In genomic region chr19:55767579-55767978, GRCm38 (mm10) we compare ENCODE assay signal across 16 mouse cellular contexts. TPM values are rescaled to one million over a fixed set of nuclear protein-coding genes. Genes with fewer than 3 reads are reported as not detected.
DNase-seq lines count a peak whose midpoint lies in the region; ATAC-seq lines count a peak whose summit lies in the region.
"Had no signal": no experiment of that assay in that cellular context is flagged by ENCODE, and none has a peak within 500 bp of the region (broad histone marks: within the 10 kb centered on the region; RNA-seq: fewer than 3 reads in every experiment).

No protein-coding gene starts in this region.

- no peaks in the 10 kb centered on the region for H3K27me3 ChIP-seq in heart, embryonic 13.5 days (replicated peaks)
- H3K27me3 ChIP-seq in embryonic facial prominence, embryonic 15.5 days, result no peaks in the 10 kb centered on the region
- H3K27me3 ChIP-seq in limb, embryonic 12.5 days, result no peaks in the 10 kb centered on the region

- H3K36me3 ChIP-seq in heart, embryonic 13.5 days, result peaks cover 5% of the 10 kb centered on the region
- H3K36me3 ChIP-seq in embryonic facial prominence, embryonic 15.5 days, result 0 out of 2 replicates have a peak, but pooled peaks cover 2% of the 10 kb centered on the region
- H3K36me3 ChIP-seq in limb, embryonic 12.5 days, result peaks cover 33% of the 10 kb centered on the region

- intact Hi-C loops in heart, postnatal 25 days (cut with DNase I), result no loop called here

- no peaks in the 10 kb centered on the region for H3K9me3 ChIP-seq in heart, embryonic 13.5 days
- no peaks in the 10 kb centered on the region for H3K9me3 ChIP-seq in embryonic facial prominence, embryonic 15.5 days (replicated peaks)
- 0 out of 2 replicates have a peak, but pooled peaks cover 3% of the 10 kb centered on the region for H3K9me3 ChIP-seq in limb, embryonic 12.5 days

- H3K4me1 ChIP-seq in heart, embryonic 13.5 days, result peaks cover 68% of the 10 kb centered on the region
- H3K4me1 ChIP-seq in embryonic facial prominence, embryonic 15.5 days, result peaks cover 34% of the 10 kb centered on the region
- H3K4me1 ChIP-seq in limb, embryonic 12.5 days (replicated peaks), result peaks cover 76% of the 10 kb centered on the region

- 0 out of 2 replicates have a peak overlapping the region, but pooled peaks have one; percentile 38 for H3K9ac ChIP-seq in heart, embryonic 13.5 days
- H3K9ac ChIP-seq in embryonic facial prominence, embryonic 15.5 days, result no peak overlapping the region
- no peak overlapping the region for H3K9ac ChIP-seq in limb, embryonic 12.5 days (replicated peaks)

- no peak overlapping the region; the same call in 1 of the 2 replicates for H3K27ac ChIP-seq in heart, embryonic 13.5 days (replicated peaks)
- H3K27ac ChIP-seq in embryonic facial prominence, embryonic 15.5 days (replicated peaks), result peak overlapping the region; percentile 55
- peak overlapping the region; percentile 41; the same call in 1 of the 2 replicates for H3K27ac ChIP-seq in limb, embryonic 12.5 days

- peak overlapping the region; percentile 43; the same call in 1 of the 2 replicates for H3K4me2 ChIP-seq in heart, embryonic 13.5 days
- H3K4me2 ChIP-seq in embryonic facial prominence, embryonic 15.5 days (replicated peaks), result 0 out of 2 replicates have a peak overlapping the region, but pooled peaks have one; percentile 12
- H3K4me2 ChIP-seq in limb, embryonic 12.5 days, result no peak overlapping the region
- H3K4me2 ChIP-seq: liver, embryonic 11.5 days; lung, embryonic 14.5 days; midbrain, embryonic 11.5 days had no signal

- no peak for DNase-seq in heart, postnatal 25 days (ENCODE audit: low spot score)
- peak; percentile 42 for DNase-seq in 3T3-L1 (ENCODE audit: low read depth, low spot score)
- DNase-seq in cerebellum, adult 18-20 months, result no peak
- DNase-seq: cerebellum, adult 9-10 months; kidney, postnatal 4 days; lung, embryonic 14.5 days; lung, postnatal 4 days; right cerebral cortex, postnatal 4 days; thymus, adult 18-20 months had no signal

- ATAC-seq in heart, embryonic 13.5 days (ENCODE audit: extremely low read depth, insufficient number of reproducible peaks, low FRiP score, low TSS enrichment), result no peak
- ATAC-seq in embryonic facial prominence, embryonic 15.5 days (ENCODE audit: insufficient number of reproducible peaks, low FRiP score, low TSS enrichment, low read depth), result no peak
- ATAC-seq in limb, embryonic 12.5 days (ENCODE audit: insufficient number of reproducible peaks, insufficient read depth, low FRiP score, low TSS enrichment, low read depth), result no peak
- ATAC-seq in inflammation-experienced regulatory T-cells, adult 6 months, result no peak
- ATAC-seq: forebrain, embryonic 14.5 days had no signal

- H3K4me3 ChIP-seq in heart, embryonic 13.5 days, result no peak overlapping the region
- H3K4me3 ChIP-seq in embryonic facial prominence, embryonic 15.5 days (replicated peaks), result no peak overlapping the region
- no peak overlapping the region for H3K4me3 ChIP-seq in limb, embryonic 12.5 days (replicated peaks)

- WGBS in heart, embryonic 13.5 days, result 17% methylated on average over 2 of the region's 2 CpGs
- WGBS in embryonic facial prominence, embryonic 15.5 days, result 38% methylated on average over 2 of the region's 2 CpGs
- 18% methylated on average over 2 of the region's 2 CpGs for WGBS in limb, embryonic 12.5 days

RNA-seq across cellular contexts. Expression of gene Tcf7l2, which starts 26.0 kb away (rescaled TPM):
- polyA plus RNA-seq in heart, embryonic 13.5 days (2015; fragmentation: Nextera tagmentation; extraction: Ambion mirVana), result 42.6 and 43.8 TPM in 2 replicates
- total RNA-seq in heart, postnatal 25 days (2021), result 10 to 100 TPM; 14.6 to 14.7 TPM
- 101 and 108 TPM in 2 replicates for polyA plus RNA-seq in embryonic facial prominence, embryonic 15.5 days (2015; fragmentation: Nextera tagmentation; extraction: Ambion mirVana)
- 189 and 195 TPM in 2 replicates for polyA plus RNA-seq in limb, embryonic 12.5 days (2016; fragmentation: Nextera tagmentation; extraction: Ambion mirVana)
- 1 to 10 TPM in 1 of 3 experiments, under 1 TPM in 2; 0.75 to 1.0 (median 0.88) TPM for polyA plus RNA-seq in inflammation-experienced regulatory T-cells, adult 6 months (2017; shearing (Covaris generic))

Comparison
In these comparisons a context has a peak if more than half of its experiments do, and no peak if none do; other contexts are left out.
1. RNA of gene Tcf7l2, which starts 26.0 kb away (polyA plus RNA-seq): 189 to 195 TPM in limb, embryonic 12.5 days, 101 to 108 TPM in embryonic facial prominence, embryonic 15.5 days and 42.6 to 43.8 TPM in heart, embryonic 13.5 days; 0.75 to 1.0 TPM in inflammation-experienced regulatory T-cells, adult 6 months; every median in the first group is over 10 times any median in the second.